Mouse (Mus musculus) kidney, postnatal 0 days (tissue): ENCODE measurements around the gene Plekhb1. TPM values are rescaled to one million over a fixed set of nuclear protein-coding genes. Genes with fewer than 3 reads are reported as not detected.

Experiments
- ATAC-seq: fragments of 200-750 bp; cut with Nextera tagmentation; replicated peaks from 2 replicates; pipeline ENCODE4 v1.8.0; 2017; ENCODE audit warnings: low read depth, moderate number of reproducible peaks, moderate TSS enrichment, moderate library complexity; ENCODE audit not compliant: low FRiP score
- DNase-seq: peaks from one replicate; pipeline ENCODE4 v3.0.0-alpha.2; 2016; ENCODE audit warnings: low spot score
- H3K27ac ChIP-seq: fragments of 300-500 bp; sonication (generic); 2 replicates; pipeline ENCODE4 v1.5.1; 2014; ENCODE audit warnings: mild to moderate bottlenecking
- H3K27me3 ChIP-seq: fragments of 300-500 bp; sonication (generic); 2 replicates; pipeline ENCODE4 v1.6.1; 2014; ENCODE audit warnings: low read length, mixed read lengths; ENCODE audit not compliant: insufficient read depth
- H3K36me3 ChIP-seq: fragments of 300-500 bp; sonication (generic); 2 replicates; pipeline ENCODE4 v1.6.1; 2014; ENCODE audit warnings: low read length, mixed read lengths; ENCODE audit not compliant: insufficient read depth
- H3K4me1 ChIP-seq: fragments of 300-500 bp; sonication (generic); replicated peaks from 2 replicates; pipeline ENCODE4 v1.6.1; 2014; ENCODE audit warnings: antibody characterized with exemption, low read length, mixed read lengths; ENCODE audit not compliant: insufficient read depth
- H3K4me2 ChIP-seq: fragments of 300-500 bp; sonication (generic); 2 replicates; pipeline ENCODE4 v1.6.1; 2014; ENCODE audit warnings: mild to moderate bottlenecking, low read length, moderate library complexity, mixed read lengths
- H3K4me3 ChIP-seq: fragments of 300-500 bp; sonication (generic); replicated peaks from 2 replicates; pipeline ENCODE4 v1.5.1; 2014; ENCODE audit warnings: low read depth, low read length
- H3K9ac ChIP-seq: fragments of 300-500 bp; sonication (generic); 2 replicates; pipeline ENCODE4 v1.6.1; 2014; ENCODE audit warnings: low read depth, low read length
- H3K9me3 ChIP-seq: fragments of 300-500 bp; sonication (generic); replicated peaks from 2 replicates; pipeline ENCODE4 v1.6.1; 2016; ENCODE audit warnings: low read length, inconsistent platforms, mixed read lengths
- CTCF ChIP-seq: IDR thresholded peaks from 2 replicates; pipeline ENCODE4 v1.5.1; 2016; ENCODE audit warnings: antibody characterized with exemption, low read depth, mild to moderate bottlenecking, moderate library complexity
- WGBS: fragments of 180-500 bp; shearing (Covaris S2); extraction: QIAGEN DNeasy Blood & Tissue Kit; methylation state at CpG from one replicate; pipeline ENCODE4 v1.1.7; 2014; 5-methylcytosine and 5-hydroxymethylcytosine counted together
- polyA plus RNA-seq: library from polyadenylated mRNA; unstranded; fragments of >200 nt; fragmentation: Nextera tagmentation; extraction: Ambion mirVana; gene quantifications from 2 replicates; pipeline ENCODE4 v1.2.1, GENCODE M21; 2015

The Plekhb1 gene
- polyA plus RNA-seq, 1 experiment from 2014 or later, result 4.6 TPM

DNA sequence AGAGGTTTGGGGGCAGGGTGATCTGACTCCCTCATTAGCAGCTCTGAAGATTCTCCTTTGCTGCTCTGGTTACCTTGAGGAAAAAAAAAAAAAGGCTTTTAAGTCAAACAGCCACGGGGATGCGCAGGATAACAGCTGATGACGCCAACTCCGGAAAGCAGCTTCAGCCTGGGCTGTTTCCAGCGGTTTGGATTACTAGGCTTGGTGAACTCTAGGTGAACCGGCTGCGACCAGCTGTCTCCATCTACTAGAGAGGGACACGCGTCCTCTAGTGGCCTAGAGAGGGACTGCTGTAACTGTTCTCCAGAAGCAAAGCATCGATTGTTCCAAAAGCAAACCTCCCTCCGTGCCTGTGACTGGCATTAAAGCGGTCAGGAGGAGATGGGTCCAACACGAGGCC lies 976 bp upstream of the Plekhb1 start:
- no peak overlapping the region for H3K27ac ChIP-seq
- H3K36me3 ChIP-seq, result no peaks in the 10 kb centered on the region
- no peaks in the 10 kb centered on the region for H3K9me3 ChIP-seq
- WGBS, result 2% methylated on average over 13 of the region's 13 CpGs
- no peak overlapping the region for H3K4me3 ChIP-seq
- no peaks in the 10 kb centered on the region for H3K27me3 ChIP-seq
- DNase-seq (peak; percentile 98), ATAC-seq (peak; percentile 90; the same call in 1 of the 2 replicates)
- peak; percentile 98 for TF ChIP-seq CTCF
- peak overlapping the region; percentile 34 for H3K4me2 ChIP-seq
- 0 out of 2 replicates have a peak, but pooled peaks cover 6% of the 10 kb centered on the region for H3K4me1 ChIP-seq
- H3K9ac ChIP-seq, result 0 out of 2 replicates have a peak overlapping the region, but pooled peaks have one; percentile 18

- 83% methylated on average over 7 of the region's 7 CpGs for WGBS
- Histone ChIP-seq H3K4me1 (0 out of 2 replicates have a peak, but pooled peaks cover 8% of the 10 kb centered on the region), H3K9me3 (no peaks in the 10 kb centered on the region), H3K36me3 (no peaks in the 10 kb centered on the region), H3K4me2 (no peak overlapping the region), H3K9ac (no peak overlapping the region), H3K27me3 (no peaks in the 10 kb centered on the region), H3K4me3 (no peak overlapping the region), H3K27ac (no peak overlapping the region)
- DNase-seq (no peak), ATAC-seq (no peak)
- TF ChIP-seq CTCF, result no peak
Observed at GRCm38 (mm10) chr7:100661264-100661663, 950 bp downstream of the Plekhb1 start.

DNA sequence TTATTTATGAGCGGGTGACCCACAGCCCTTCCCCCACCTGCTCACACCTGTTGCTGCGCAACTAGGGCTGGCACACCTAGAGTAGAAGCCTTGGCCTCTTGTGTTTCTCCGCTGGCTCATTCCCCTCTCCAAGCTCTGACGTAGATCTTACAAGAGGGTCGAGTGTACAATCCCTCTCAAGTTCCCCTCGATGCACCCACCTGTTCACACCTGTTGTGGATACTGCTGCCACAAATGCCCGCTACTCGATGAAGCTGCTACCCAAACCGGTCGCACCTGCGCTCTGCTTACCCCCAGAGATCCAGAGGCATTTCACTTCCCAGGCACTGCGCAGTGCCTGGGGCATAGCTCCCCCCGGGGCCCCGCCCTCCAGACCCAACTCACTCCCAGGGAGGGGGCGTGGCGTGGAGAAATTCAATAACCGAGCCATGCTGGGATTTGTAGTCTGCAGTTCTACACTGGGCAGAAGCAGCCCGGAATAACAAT lies 4.1 kb downstream of the Plekhb1 start:
- no peak overlapping the region for H3K9ac ChIP-seq
- peak; percentile 43; the same call in 1 of the 2 replicates for ATAC-seq
- no peak for TF ChIP-seq CTCF
- H3K4me2 ChIP-seq, result peak overlapping the region; percentile 48
- H3K36me3 ChIP-seq, result no peaks in the 10 kb centered on the region
- H3K27me3 ChIP-seq, result no peaks in the 10 kb centered on the region
- DNase-seq, result peak; percentile 59
- 0 out of 2 replicates have a peak, but pooled peaks cover 8% of the 10 kb centered on the region for H3K4me1 ChIP-seq
- H3K4me3 ChIP-seq, result no peak overlapping the region
- H3K27ac ChIP-seq, result no peak overlapping the region
- WGBS, result 26% methylated on average over 18 of the region's 18 CpGs
- H3K9me3 ChIP-seq, result no peaks in the 10 kb centered on the region

GRCm38 (mm10) chr7:100656739-100657138 lies 5.5 kb downstream of the Plekhb1 start:
- WGBS, result 32% methylated on average over 5 of the region's 5 CpGs
- ATAC-seq, result no peak
- no peaks in the 10 kb centered on the region for H3K27me3 ChIP-seq

DNA sequence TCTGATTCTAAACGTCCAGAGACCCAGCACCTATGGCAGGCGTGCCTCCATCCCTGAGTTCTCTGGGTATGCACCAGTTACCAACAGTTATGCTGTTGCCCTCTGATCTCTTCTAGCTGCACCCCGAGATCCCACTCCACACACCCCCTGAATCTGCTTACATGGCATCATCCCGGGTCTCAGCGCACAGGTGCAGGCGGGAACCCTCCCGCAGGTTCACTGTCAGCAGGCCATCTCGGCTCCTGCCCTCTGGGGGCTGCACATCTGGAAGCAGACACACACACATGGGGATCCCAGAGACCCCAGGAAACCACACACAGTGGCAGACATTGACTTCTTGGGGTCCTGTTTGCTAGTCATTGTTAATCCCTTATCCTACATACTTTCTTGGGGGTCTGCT lies 7.8 kb downstream of the Plekhb1 start:
- DNase-seq (no peak), ATAC-seq (no peak)
- no peak overlapping the region for H3K4me2 ChIP-seq
- no peaks in the 10 kb centered on the region for H3K9me3 ChIP-seq
- H3K27ac ChIP-seq, result no peak overlapping the region
- TF ChIP-seq CTCF, result no peak
- WGBS, result 87% methylated on average over 8 of the region's 8 CpGs
- H3K4me3 ChIP-seq, result no peak overlapping the region
- no peaks in the 10 kb centered on the region for H3K27me3 ChIP-seq
- H3K9ac ChIP-seq, result no peak overlapping the region
- H3K4me1 ChIP-seq, result 0 out of 2 replicates have a peak, but pooled peaks cover 11% of the 10 kb centered on the region
- no peaks in the 10 kb centered on the region for H3K36me3 ChIP-seq

More at GRCm38 (mm10) chr7:100656739-100657138, 5.5 kb downstream of the Plekhb1 start:
- Histone ChIP-seq H3K36me3 (no peaks in the 10 kb centered on the region), H3K4me1 (0 out of 2 replicates have a peak, but pooled peaks cover 8% of the 10 kb centered on the region), H3K4me3 (no peak overlapping the region), H3K4me2 (no peak overlapping the region), H3K9ac (no peak overlapping the region), H3K9me3 (no peaks in the 10 kb centered on the region), H3K27ac (no peak overlapping the region)
- TF ChIP-seq CTCF, result no peak
- DNase-seq, result no peak

DNA sequence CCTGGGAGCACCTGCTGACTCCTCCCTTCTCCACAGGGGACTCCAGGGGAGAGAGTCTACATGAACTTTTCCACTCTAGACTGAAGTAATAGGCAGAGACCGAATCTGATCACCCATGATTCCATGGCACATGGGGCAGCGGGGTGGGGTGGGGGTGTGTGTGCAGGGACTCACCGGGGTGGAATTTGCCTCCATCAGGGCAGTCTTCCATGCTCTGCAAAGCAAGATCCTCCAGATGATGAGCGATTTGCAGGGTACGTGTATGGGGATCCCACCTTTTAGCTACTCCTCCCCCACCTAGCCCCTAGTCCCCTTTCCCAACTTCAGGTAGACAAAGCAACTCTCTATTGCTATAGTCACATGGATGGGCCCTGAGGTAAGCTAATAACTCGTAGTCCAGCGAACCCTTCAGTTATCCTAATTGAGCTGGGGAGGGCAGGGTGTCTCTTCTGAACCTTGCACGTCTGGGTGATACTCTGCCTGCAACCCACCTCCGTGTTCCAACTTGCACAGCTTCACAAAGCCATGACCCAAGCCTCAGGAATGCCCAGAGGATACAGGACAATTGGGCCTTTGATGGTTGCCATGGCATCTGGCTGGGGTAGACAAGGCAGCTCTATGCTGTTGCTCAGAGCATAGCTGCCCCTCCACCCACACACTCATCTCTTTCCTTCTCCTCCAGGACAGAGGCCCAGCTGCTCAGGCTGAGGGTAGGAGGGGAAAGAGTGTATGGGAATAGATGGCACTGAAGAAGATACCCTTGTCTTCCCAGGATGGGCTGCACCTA lies 8.5 kb downstream of the Plekhb1 start:
- no peaks in the 10 kb centered on the region for H3K27me3 ChIP-seq
- H3K9ac ChIP-seq, result no peak overlapping the region
- no peaks in the 10 kb centered on the region for H3K9me3 ChIP-seq
- 0 out of 2 replicates have a peak, but pooled peaks cover 10% of the 10 kb centered on the region for H3K4me1 ChIP-seq
- 85% methylated on average over 9 of the region's 9 CpGs for WGBS
- no peak for DNase-seq
- no peak overlapping the region for H3K27ac ChIP-seq
- no peak overlapping the region for H3K4me3 ChIP-seq
- no peak overlapping the region for H3K4me2 ChIP-seq
- no peak for ATAC-seq
- H3K36me3 ChIP-seq, result no peaks in the 10 kb centered on the region
- TF ChIP-seq CTCF, result no peak
